Mouse (Mus musculus): ENCODE results near the gene Olfr231. TPM values are rescaled to one million over a fixed set of nuclear protein-coding genes. Genes with fewer than 3 reads are reported as not detected.

Gene Olfr231
- polyA plus RNA-seq (2012; rRNA removed), result not detected in 2 replicates

GRCm38 (mm10) chr1:174121062-174121461, at the start of gene Olfr231:
Gene Olfr231 (minus strand): TSS chr1:174121162.

DNA sequence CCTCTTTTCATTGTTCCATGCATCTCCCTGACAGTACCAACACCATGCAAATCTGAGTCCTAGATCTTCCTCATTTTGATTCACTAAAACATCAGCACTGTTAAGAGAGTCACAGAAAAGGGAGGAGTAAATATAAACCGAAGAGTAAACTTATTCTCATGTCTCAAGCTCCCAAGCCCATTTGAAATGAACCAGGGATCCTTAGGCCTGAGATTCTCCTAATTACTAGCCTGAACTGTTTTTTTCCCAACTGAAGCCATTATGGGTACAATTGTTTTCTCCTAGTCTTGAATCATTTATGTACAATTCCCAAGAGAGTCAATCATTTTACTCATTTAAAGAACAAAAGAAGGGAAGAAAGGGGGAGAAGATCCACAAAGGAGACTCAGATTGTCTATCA, 34.4 kb upstream of the Olfr231 start, which contains the start of gene Olfr420:
Olfr420 (plus strand) TSS at position 301 of the 400 bp plus-strand sequence.

DNA sequence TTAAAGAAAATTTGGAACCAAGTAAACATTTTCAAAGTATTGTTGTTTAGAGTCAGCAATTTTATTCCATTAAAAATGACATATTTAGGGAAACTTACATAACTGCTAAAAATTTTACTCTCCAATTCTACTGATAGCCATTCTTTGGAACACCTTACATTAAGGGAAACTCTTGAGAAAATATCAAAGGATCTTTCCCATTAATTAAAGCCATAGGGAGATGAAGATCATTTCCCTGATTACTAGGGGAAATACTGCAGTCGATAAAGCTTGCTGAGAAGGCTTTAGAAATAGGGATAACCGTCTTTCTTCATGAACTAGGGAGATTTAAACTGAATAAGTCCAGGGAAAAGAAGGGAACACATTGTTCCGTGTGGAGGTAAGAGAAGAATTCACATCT, 10.3 kb upstream of the Olfr231 start, which contains the start of gene Olfr424:
Olfr424 (plus strand) TSS at position 301 of the 400 bp plus-strand sequence.

GRCm38 (mm10) chr1:174096591-174096990, 24.4 kb downstream of the Olfr231 start, which contains the start of gene Olfr427:
Gene Olfr427 (plus strand): TSS chr1:174096891.

GRCm38 (mm10) chr1:174084031-174084430, 36.9 kb downstream of the Olfr231 start, which contains the start of gene Olfr429:
Gene Olfr429 (plus strand): TSS chr1:174084331.

GRCm38 (mm10) chr1:174066305-174066704, 54.7 kb downstream of the Olfr231 start, which contains the start of gene Olfr430:
Gene Olfr430 (plus strand): TSS chr1:174066605.

Other genes starting within 250 kb of the Olfr231 start
- 0.07 TPM in 2 replicates for gene Ifi211, start 208.1 kb downstream of the Olfr231 start, polyA plus RNA-seq (2012; rRNA removed)
- 0.36 and 1.5 TPM in 2 replicates for gene Mndal, start 178.7 kb downstream of the Olfr231 start, polyA plus RNA-seq (2012; rRNA removed)
- 1.0 and 1.1 TPM in 2 replicates for gene Ifi203, start 178.5 kb downstream of the Olfr231 start, polyA plus RNA-seq (2012; rRNA removed)
- gene Ifi202b, start 138.4 kb downstream of the Olfr231 start, polyA plus RNA-seq (2012; rRNA removed), result 0.14 TPM in 1 of 2 replicates, not detected in the other
- 0.21 and 0.25 TPM in 2 replicates for gene Ifi205, start 89.4 kb downstream of the Olfr231 start, polyA plus RNA-seq (2012; rRNA removed)
- gene Olfr433, start 80.5 kb downstream of the Olfr231 start, polyA plus RNA-seq (2012; rRNA removed), result 0.07 and 0.15 TPM in 2 replicates
- 0.37 TPM in 1 of 2 replicates, not detected in the other for gene Olfr432, start 72.0 kb downstream of the Olfr231 start, polyA plus RNA-seq (2012; rRNA removed)
- not detected in 2 replicates for gene Olfr430, start 54.6 kb downstream of the Olfr231 start, polyA plus RNA-seq (2012; rRNA removed)
- not detected in 2 replicates for gene Olfr429, start 36.8 kb downstream of the Olfr231 start, polyA plus RNA-seq (2012; rRNA removed)
- not detected in 2 replicates for gene Olfr427, start 24.3 kb downstream of the Olfr231 start, polyA plus RNA-seq (2012; rRNA removed)
- gene Olfr424, start 10.4 kb upstream of the Olfr231 start, polyA plus RNA-seq (2012; rRNA removed), result 0.13 TPM in 1 of 2 replicates, not detected in the other
- not detected in 2 replicates for gene Olfr420, start 34.5 kb upstream of the Olfr231 start, polyA plus RNA-seq (2012; rRNA removed)
- 0.01 TPM in 1 of 2 replicates, not detected in the other for gene Spta1, start 51.6 kb upstream of the Olfr231 start, polyA plus RNA-seq (2012; rRNA removed)
- not detected in 2 replicates for gene Olfr419, start 130.9 kb upstream of the Olfr231 start, polyA plus RNA-seq (2012; rRNA removed)
- 65.3 and 144 TPM in 2 replicates for gene Mptx1, start 209.4 kb upstream of the Olfr231 start, polyA plus RNA-seq (2012; rRNA removed)
- gene Olfr417, start 244.0 kb upstream of the Olfr231 start, polyA plus RNA-seq (2012; rRNA removed), result not detected in 2 replicates